Mouse (Mus musculus): ENCODE data around the gene Phkb.

Phkb gene

DNA sequence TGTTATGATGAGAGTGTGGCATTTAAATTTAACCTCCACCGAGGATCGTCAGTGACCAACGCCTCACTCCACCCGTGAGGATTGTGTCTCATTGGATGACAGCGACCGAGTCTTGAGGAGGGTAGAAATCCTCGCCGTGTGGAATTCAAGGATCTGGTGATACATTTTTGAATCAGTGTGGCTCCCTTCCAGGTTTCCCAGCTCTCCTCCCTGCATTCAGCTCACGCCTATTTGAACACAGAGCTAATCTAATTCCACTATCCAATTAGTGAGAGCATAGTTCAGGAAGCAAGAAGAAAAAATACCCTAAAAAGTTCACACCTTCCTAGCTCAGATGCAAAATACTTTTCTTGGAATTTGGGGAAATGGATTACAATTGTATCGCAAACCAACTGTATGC lies 249.9 kb downstream of the Phkb start:
- DNase-seq (ENCODE audit: low spot score): no peak

Data from ovary, postnatal 14 days (tissue).